Mouse (Mus musculus) E14TG2a.4 (cell line): ENCODE measurements around the gene Plekhm3.

Experiments
- CTCF ChIP-seq: conservative IDR thresholded peaks from 2 replicates; pipeline ENCODE4 v1.5.1; 2014; ENCODE audit warnings: low read length
- NANOG ChIP-seq: IDR thresholded peaks from 2 replicates; pipeline ENCODE4 v1.6.1; 2014; ENCODE audit warnings: borderline replicate concordance, low read length, mixed read lengths
- POU5F1 ChIP-seq: IDR thresholded peaks from 2 replicates; pipeline ENCODE4 v1.6.1; 2014; ENCODE audit warnings: low read length, borderline replicate concordance

DNA sequence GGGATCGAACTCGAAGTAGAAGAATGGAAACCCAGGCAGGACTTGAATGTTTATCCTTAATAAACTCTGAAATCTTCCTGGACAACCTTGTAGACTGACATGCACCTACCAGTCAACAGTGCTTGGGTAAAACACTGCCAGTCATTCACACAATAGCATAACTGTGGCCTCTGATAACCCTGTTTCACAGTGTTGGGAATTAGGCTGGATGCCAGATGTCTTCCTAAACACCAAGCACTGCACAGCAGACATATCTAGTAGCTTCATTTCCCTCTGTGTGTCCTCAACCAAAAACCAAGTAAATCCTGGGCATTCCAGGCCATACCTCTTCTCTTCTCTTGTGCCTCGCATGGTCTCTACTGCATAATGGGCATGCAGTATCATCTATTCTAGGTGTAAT, 42.3 kb downstream of the Plekhm3 start:
- no peak for TF ChIP-seq CTCF
- no peak for TF ChIP-seq NANOG
- no peak for TF ChIP-seq POU5F1
